Mouse (Mus musculus) kidney, embryonic 16.5 days (tissue): ENCODE measurements around the gene Dctn1. TPM values are rescaled to one million over a fixed set of nuclear protein-coding genes. Genes with fewer than 3 reads are reported as not detected.

Experiments used
- ATAC-seq: fragments of 200-750 bp; cut with Nextera tagmentation; 2 replicates; pipeline ENCODE4 v1.8.0; 2017; ENCODE audit warnings: moderate TSS enrichment; ENCODE audit not compliant: low FRiP score, low TSS enrichment
- H3K27ac ChIP-seq: fragments of 300-500 bp; sonication (generic); 2 replicates; pipeline ENCODE4 v1.5.1; 2014; ENCODE audit warnings: low read length
- H3K27me3 ChIP-seq: fragments of 300-500 bp; sonication (generic); 2 replicates; pipeline ENCODE4 v1.6.1; 2014; ENCODE audit warnings: low read length, control low read depth, mixed read lengths; ENCODE audit not compliant: insufficient read depth
- H3K36me3 ChIP-seq: fragments of 300-500 bp; sonication (generic); 2 replicates; pipeline ENCODE4 v1.6.1; 2014; ENCODE audit warnings: low read length, control low read depth, mixed read lengths; ENCODE audit not compliant: insufficient read depth
- H3K4me1 ChIP-seq: fragments of 300-500 bp; sonication (generic); 2 replicates; pipeline ENCODE4 v1.6.1; 2014; ENCODE audit warnings: low read length, control low read depth, mixed read lengths; ENCODE audit not compliant: insufficient read depth
- H3K4me2 ChIP-seq: fragments of 300-500 bp; sonication (generic); replicated peaks from 2 replicates; pipeline ENCODE4 v1.6.1; 2014; ENCODE audit warnings: low read depth, low read length
- H3K4me3 ChIP-seq: fragments of 300-500 bp; sonication (generic); 2 replicates; pipeline ENCODE4 v1.5.1; 2014; ENCODE audit warnings: mild to moderate bottlenecking, low read length
- H3K9ac ChIP-seq: fragments of 300-500 bp; sonication (generic); replicated peaks from 2 replicates; pipeline ENCODE4 v1.6.1; 2014; ENCODE audit warnings: low read length
- H3K9me3 ChIP-seq: fragments of 300-500 bp; sonication (generic); 2 replicates; pipeline ENCODE4 v1.6.1; 2016; ENCODE audit warnings: low read length, control low read depth
- WGBS: fragments of 180-500 bp; shearing (Covaris S2); extraction: QIAGEN DNeasy Blood & Tissue Kit; methylation state at CpG from one replicate; pipeline ENCODE4 v1.1.7; 2014; 5-methylcytosine and 5-hydroxymethylcytosine counted together
- polyA plus RNA-seq: library from polyadenylated mRNA; unstranded; fragments of >200 nt; fragmentation: Nextera tagmentation; extraction: Ambion mirVana; gene quantifications from 2 replicates; pipeline ENCODE4 v1.2.1, GENCODE M21; 2015

Dctn1 gene
- polyA plus RNA-seq, 1 experiment from 2014 or later, result 101 TPM

DNA sequence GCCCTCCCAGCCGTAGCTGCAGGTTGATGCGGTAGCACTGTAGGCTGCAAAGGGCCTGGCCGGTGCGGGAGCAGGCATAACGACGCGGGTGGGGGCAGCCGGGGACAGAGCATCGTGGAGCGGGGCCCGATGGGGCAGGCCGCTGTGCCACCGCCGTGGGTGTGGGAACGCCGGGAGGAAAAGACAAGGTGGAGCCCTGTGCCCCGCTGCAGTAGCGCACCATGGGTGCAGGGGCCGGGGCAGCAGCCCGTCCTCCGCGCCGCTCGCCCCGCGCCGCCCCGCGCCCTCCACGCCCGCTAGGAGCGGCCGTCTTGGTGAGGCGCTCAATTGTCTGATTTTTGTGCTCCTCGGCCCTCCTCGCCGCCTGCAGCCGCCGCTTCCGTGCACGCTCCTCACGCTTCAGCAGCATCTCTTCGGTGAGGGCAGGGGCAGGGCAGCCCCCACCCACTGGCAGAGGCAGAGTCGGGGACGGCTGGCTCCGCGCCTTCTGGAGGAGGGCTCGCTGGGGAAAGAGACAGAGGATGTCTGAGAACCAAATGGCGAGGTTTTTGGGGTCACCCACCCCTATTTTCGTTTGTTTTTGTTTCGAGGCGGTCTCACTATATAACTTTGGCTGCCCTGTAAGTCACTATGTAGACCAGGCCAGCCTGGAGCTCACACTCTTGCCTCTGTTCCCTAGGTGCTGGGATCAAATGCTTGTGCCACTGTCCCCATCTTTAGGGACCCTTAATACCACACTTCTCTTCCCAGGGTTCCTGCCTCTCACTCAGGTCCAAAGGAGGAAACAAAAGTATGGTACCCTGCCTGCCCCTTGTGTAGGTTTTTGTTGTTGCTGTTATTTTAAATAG, 43.6 kb upstream of the Dctn1 start:
- under 1% methylated on average over 43 of the region's 52 CpGs for WGBS
- ATAC-seq, result no peak; the same call in 1 of the 2 replicates

GRCm38 (mm10) chr6:83122961-83123360, 42.8 kb upstream of the Dctn1 start:
- H3K36me3 ChIP-seq, result peaks cover 17% of the 10 kb centered on the region
- no peaks in the 10 kb centered on the region for H3K27me3 ChIP-seq
- H3K4me2 ChIP-seq, result peak overlapping the region; percentile 91
- H3K4me3 ChIP-seq, result 0 out of 2 replicates have a peak overlapping the region, but pooled peaks have one; percentile 76
- ATAC-seq, result no peak
- no peaks in the 10 kb centered on the region for H3K9me3 ChIP-seq
- peaks cover 53% of the 10 kb centered on the region for H3K4me1 ChIP-seq
- H3K27ac ChIP-seq, result no peak overlapping the region
- H3K9ac ChIP-seq, result no peak overlapping the region
- WGBS, result 74% methylated on average over 5 of the region's 5 CpGs

More for the DNA sequence above, 43.6 kb upstream of the Dctn1 start:
- Histone ChIP-seq H3K27ac (peak overlapping the region; percentile 98), H3K4me2 (peak overlapping the region; percentile 91), H3K36me3 (peaks cover 20% of the 10 kb centered on the region), H3K9me3 (no peaks in the 10 kb centered on the region), H3K9ac (peak overlapping the region; percentile 91), H3K4me1 (peaks cover 55% of the 10 kb centered on the region), H3K4me3 (peak overlapping the region; percentile 76), H3K27me3 (no peaks in the 10 kb centered on the region)

DNA sequence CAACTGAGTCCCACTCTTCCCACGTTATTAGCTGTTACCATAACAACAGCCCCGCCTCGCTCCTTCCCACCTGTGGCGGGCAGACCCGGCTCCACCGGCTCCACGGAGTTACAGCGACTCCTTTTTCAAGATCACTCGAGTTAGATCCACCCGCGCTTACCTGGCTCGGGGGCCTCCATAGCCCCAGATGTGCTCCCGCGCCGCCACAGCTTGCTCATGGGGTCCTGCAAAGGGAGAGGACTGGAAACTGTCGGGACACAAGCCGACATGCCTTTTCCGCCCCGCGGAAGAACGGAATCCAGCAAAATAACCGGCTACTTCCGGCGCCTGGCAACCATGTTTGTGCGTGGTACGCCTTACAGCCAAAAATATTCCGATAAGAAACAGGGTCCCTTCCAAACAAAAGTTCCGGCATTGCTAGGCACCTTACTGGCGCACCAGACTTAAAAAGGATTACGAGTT, 40.8 kb upstream of the Dctn1 start:
- no peak for ATAC-seq
- H3K4me3 ChIP-seq, result peak overlapping the region; percentile 78
- no peaks in the 10 kb centered on the region for H3K27me3 ChIP-seq
- peak overlapping the region; percentile 76; the same call in 1 of the 2 replicates for H3K27ac ChIP-seq
- peak overlapping the region; percentile 85 for H3K9ac ChIP-seq
- peaks cover 3% of the 10 kb centered on the region; the same call in 1 of the 2 replicates for H3K36me3 ChIP-seq
- H3K4me2 ChIP-seq, result peak overlapping the region; percentile 91
- under 1% methylated on average over 30 of the region's 30 CpGs for WGBS
- no peaks in the 10 kb centered on the region for H3K9me3 ChIP-seq
- H3K4me1 ChIP-seq, result peaks cover 39% of the 10 kb centered on the region

DNA sequence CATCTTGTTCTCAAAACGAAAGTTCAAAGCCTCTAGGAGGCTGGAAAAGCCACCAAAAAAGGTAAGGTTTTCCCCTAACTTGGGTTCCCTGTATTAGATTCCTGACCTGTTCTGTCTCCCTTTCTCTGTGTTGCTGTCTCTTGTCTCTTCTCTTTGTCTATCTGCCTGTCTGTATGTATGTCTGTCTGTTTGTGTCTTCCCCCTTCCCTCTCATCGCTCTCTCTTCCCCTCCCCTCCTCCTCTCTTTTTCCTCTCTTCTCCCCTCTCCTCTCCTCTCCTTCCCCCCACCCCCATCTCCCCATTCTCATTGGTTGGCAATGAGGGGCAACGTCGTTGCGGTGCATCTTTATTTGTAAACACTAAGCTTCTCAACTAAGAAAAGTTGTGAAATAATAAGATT, 40.4 kb upstream of the Dctn1 start, which contains the start of gene Ino80b:
TSS of gene Ino80b (minus strand) at position 101 of the 400 bp plus-strand sequence.
- peak within 1 kb of the TSS; percentile 91 for H3K4me2 ChIP-seq
- H3K27ac ChIP-seq, result peak within 1 kb of the TSS; percentile 76; the same call in 1 of the 2 replicates
- H3K36me3 ChIP-seq, result peaks cover 3% of the 10 kb centered on the region; the same call in 1 of the 2 replicates
- peak within 1 kb of the TSS; percentile 85 for H3K9ac ChIP-seq
- H3K4me3 ChIP-seq, result peak within 1 kb of the TSS; percentile 78
- H3K27me3 ChIP-seq, result no peaks in the 10 kb centered on the region
- 27% methylated on average over 5 of the region's 5 CpGs for WGBS
- peaks cover 35% of the 10 kb centered on the region for H3K4me1 ChIP-seq
- no peaks in the 10 kb centered on the region for H3K9me3 ChIP-seq
- ATAC-seq, result no peak

GRCm38 (mm10) chr6:83127419-83127818, 38.3 kb upstream of the Dctn1 start:
- H3K4me3 ChIP-seq, result no peak overlapping the region
- H3K9ac ChIP-seq, result no peak overlapping the region
- H3K4me2 ChIP-seq, result no peak overlapping the region
- WGBS, result 95% methylated on average over 5 of the region's 5 CpGs
- peaks cover 37% of the 10 kb centered on the region for H3K4me1 ChIP-seq
- H3K36me3 ChIP-seq, result peaks cover 3% of the 10 kb centered on the region; the same call in 1 of the 2 replicates
- no peaks in the 10 kb centered on the region for H3K27me3 ChIP-seq
- no peaks in the 10 kb centered on the region for H3K9me3 ChIP-seq
- no peak overlapping the region for H3K27ac ChIP-seq
- no peak for ATAC-seq

DNA sequence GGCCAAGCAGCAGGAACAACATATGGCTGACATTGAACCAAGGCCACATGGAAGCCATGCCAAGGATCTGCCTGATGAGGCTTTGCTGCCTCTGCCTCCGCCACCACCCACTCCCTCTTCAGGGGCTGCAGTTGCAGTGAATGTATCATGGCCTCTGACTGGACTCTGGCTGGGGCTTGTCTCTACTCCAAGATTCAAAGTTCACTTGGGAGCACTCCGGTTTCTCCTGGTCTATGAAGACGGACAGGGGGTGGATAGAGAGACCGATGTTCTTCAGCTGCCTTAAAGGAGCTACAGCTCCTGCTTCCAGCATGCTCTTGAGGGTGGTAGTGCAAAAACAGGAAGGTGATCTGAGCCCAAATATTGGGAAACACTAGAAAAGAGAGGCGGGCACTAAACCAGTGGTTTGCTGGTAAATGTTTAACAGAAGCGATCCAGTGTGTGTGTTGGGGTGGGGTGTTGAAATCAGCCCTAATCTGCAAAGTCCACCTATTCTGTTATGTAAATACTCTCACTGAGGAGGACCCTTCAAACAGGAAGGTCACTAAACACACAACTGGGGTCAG, 34.2 kb upstream of the Dctn1 start:
- Histone ChIP-seq H3K4me1 (peaks cover 30% of the 10 kb centered on the region), H3K9me3 (no peaks in the 10 kb centered on the region), H3K36me3 (no peaks in the 10 kb centered on the region), H3K27me3 (no peaks in the 10 kb centered on the region), H3K4me3 (no peak overlapping the region), H3K4me2 (0 out of 2 replicates have a peak overlapping the region, but pooled peaks have one; percentile 12), H3K27ac (peak overlapping the region; percentile 89), H3K9ac (no peak overlapping the region)
- ATAC-seq, result peak; percentile 36; the same call in 1 of the 2 replicates
- 50% methylated on average over 6 of the region's 6 CpGs for WGBS

DNA sequence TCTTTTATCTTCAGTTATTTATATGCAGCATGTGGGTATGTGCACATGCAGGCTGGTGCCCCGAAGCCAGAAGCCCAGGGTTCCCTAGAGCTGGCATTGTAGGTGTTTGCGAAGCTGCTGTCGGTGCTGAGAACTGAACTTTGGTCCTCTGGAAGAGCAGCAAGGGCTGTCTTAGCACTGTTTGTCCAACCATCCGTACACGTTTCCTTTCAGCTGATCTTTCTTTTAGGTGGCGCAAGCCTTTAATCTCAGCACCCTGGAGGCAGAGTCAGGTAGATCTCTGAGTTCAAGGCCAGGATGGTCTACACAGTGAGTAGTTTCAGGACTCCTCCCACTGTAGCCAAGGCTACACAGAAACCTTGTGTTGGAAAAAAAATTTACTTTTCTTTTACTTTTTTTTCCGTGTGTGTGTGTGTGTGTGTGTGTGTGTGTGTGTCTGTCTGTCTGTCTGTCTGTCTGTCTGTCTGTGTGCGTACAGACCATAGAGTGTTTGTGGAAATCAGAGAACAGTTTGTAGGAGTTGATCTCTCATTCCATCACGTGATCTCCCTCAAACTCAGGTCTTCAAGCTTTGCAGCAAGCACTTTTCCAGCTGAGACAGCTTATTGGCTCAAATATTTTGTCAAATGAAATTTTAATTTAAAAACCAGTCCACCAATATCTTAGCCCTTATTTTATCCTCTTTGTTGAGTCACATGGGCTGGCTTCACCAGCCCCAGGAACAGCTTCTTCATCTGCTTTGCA, 33.4 kb upstream of the Dctn1 start:
- Histone ChIP-seq H3K27ac (peak overlapping the region; percentile 89), H3K27me3 (no peaks in the 10 kb centered on the region), H3K4me3 (no peak overlapping the region), H3K4me2 (no peak overlapping the region), H3K9me3 (no peaks in the 10 kb centered on the region), H3K9ac (no peak overlapping the region), H3K4me1 (peaks cover 34% of the 10 kb centered on the region), H3K36me3 (no peaks in the 10 kb centered on the region)
- WGBS, result 80% methylated on average over 9 of the region's 9 CpGs
- no peak for ATAC-seq

- H3K4me3 ChIP-seq, result no peak overlapping the region
- no peaks in the 10 kb centered on the region for H3K27me3 ChIP-seq
- WGBS, result 57% methylated on average over 3 of the region's 3 CpGs
- H3K27ac ChIP-seq, result no peak overlapping the region
- ATAC-seq, result no peak
- no peaks in the 10 kb centered on the region for H3K9me3 ChIP-seq
- H3K4me1 ChIP-seq, result peaks cover 48% of the 10 kb centered on the region
- no peaks in the 10 kb centered on the region for H3K36me3 ChIP-seq
- no peak overlapping the region for H3K4me2 ChIP-seq
- H3K9ac ChIP-seq, result no peak overlapping the region
These were observed 31.5 kb upstream of the Dctn1 start for GRCm38 (mm10) chr6:83134226-83134625.

- Histone ChIP-seq H3K4me3 (peak within 1 kb of the TSS; percentile 62), H3K36me3 (no peaks in the 10 kb centered on the region), H3K9ac (peak within 1 kb of the TSS; percentile 97), H3K27me3 (no peaks in the 10 kb centered on the region), H3K4me2 (peak within 1 kb of the TSS; percentile 69), H3K4me1 (peaks cover 48% of the 10 kb centered on the region), H3K27ac (peak within 1 kb of the TSS; percentile 100), H3K9me3 (no peaks in the 10 kb centered on the region)
- ATAC-seq, result no peak
- 53% methylated on average over 7 of the region's 7 CpGs for WGBS
These were observed 30.7 kb upstream of the Dctn1 start, which contains the start of gene Rtkn for GRCm38 (mm10) chr6:83134951-83135513. Rtkn (plus strand) TSS chr6:83135463.
